Mouse (Mus musculus) limb, embryonic 14.5 days (tissue): ENCODE measurements around the gene Ucp3. TPM values are rescaled to one million over a fixed set of nuclear protein-coding genes. Genes with fewer than 3 reads are reported as not detected.

Source experiments
- ATAC-seq: fragments of 200-750 bp; cut with Nextera tagmentation; 2 replicates; pipeline ENCODE4 v1.8.0; 2017; ENCODE audit warnings: low read depth, moderate number of reproducible peaks, moderate TSS enrichment; ENCODE audit not compliant: low FRiP score
- DNase-seq: peaks from one replicate; pipeline ENCODE4 v3.0.0-alpha.2; 2015; ENCODE audit warnings: low spot score
- H3K27ac ChIP-seq: fragments of 300-500 bp; sonication (generic); replicated peaks from 2 replicates; pipeline ENCODE4 v1.5.1; 2014; ENCODE audit warnings: low read depth, mild to moderate bottlenecking, low read length, moderate library complexity, mixed read lengths
- H3K27me3 ChIP-seq: fragments of 300-500 bp; sonication (generic); 2 replicates; pipeline ENCODE4 v1.6.1; 2014; ENCODE audit warnings: low read length, mixed read lengths; ENCODE audit not compliant: control insufficient read depth, insufficient read depth
- H3K36me3 ChIP-seq: fragments of 300-500 bp; sonication (generic); 2 replicates; pipeline ENCODE4 v1.6.1; 2014; ENCODE audit warnings: mild to moderate bottlenecking, low read length, moderate library complexity, mixed read lengths; ENCODE audit not compliant: control insufficient read depth, insufficient read depth
- H3K4me1 ChIP-seq: fragments of 300-500 bp; sonication (generic); 2 replicates; pipeline ENCODE4 v1.6.1; 2014; ENCODE audit warnings: antibody characterized with exemption, low read length, mixed read lengths; ENCODE audit not compliant: control insufficient read depth, insufficient read depth
- H3K4me2 ChIP-seq: fragments of 300-500 bp; sonication (generic); replicated peaks from 2 replicates; pipeline ENCODE4 v1.6.1; 2014; ENCODE audit warnings: low read depth, mild to moderate bottlenecking, low read length, moderate library complexity; ENCODE audit not compliant: severe bottlenecking
- H3K4me3 ChIP-seq: fragments of 300-500 bp; sonication (generic); replicated peaks from 2 replicates; pipeline ENCODE4 v1.5.1; 2014; ENCODE audit warnings: low read length
- H3K9ac ChIP-seq: fragments of 300-500 bp; sonication (generic); 2 replicates; pipeline ENCODE4 v1.6.1; 2014; ENCODE audit warnings: mild to moderate bottlenecking, low read depth, low read length, moderate library complexity; ENCODE audit not compliant: severe bottlenecking
- H3K9me3 ChIP-seq: fragments of 300-500 bp; sonication (generic); 2 replicates; pipeline ENCODE4 v1.6.1; 2016; ENCODE audit warnings: low read length; ENCODE audit not compliant: control insufficient read depth
- POLR2A ChIP-seq: fragments of 200-500 bp; IDR thresholded peaks from 2 replicates; pipeline ENCODE4 v1.8.0; 2012; ENCODE audit warnings: inconsistent platforms, mild to moderate bottlenecking, moderate library complexity, borderline replicate concordance; ENCODE audit not compliant: insufficient read depth, insufficient read length; ENCODE audit errors: extremely low read depth
- WGBS: fragments of 180-500 bp; shearing (Covaris S2); extraction: QIAGEN DNeasy Blood & Tissue Kit; methylation state at CpG from one replicate; pipeline ENCODE4 v1.1.7; 2014; 5-methylcytosine and 5-hydroxymethylcytosine counted together
- polyA plus RNA-seq, 2 experiments: library from polyadenylated mRNA; depleted of rRNA in 1 of 2; stranded (reverse) in 1 of 2; unstranded in 1 of 2; fragments of >200 nt; fragmentation: Nextera tagmentation in 1 of 2; extraction: Ambion mirVana in 1 of 2; gene quantifications; 2 replicates each; pipeline versions ENCODE4 v1.2.1 to v1.2.3; 2012 to 2014

The Ucp3 gene
- polyA plus RNA-seq, 2 experiments: 0.07 to 0.10 TPM

DNA sequence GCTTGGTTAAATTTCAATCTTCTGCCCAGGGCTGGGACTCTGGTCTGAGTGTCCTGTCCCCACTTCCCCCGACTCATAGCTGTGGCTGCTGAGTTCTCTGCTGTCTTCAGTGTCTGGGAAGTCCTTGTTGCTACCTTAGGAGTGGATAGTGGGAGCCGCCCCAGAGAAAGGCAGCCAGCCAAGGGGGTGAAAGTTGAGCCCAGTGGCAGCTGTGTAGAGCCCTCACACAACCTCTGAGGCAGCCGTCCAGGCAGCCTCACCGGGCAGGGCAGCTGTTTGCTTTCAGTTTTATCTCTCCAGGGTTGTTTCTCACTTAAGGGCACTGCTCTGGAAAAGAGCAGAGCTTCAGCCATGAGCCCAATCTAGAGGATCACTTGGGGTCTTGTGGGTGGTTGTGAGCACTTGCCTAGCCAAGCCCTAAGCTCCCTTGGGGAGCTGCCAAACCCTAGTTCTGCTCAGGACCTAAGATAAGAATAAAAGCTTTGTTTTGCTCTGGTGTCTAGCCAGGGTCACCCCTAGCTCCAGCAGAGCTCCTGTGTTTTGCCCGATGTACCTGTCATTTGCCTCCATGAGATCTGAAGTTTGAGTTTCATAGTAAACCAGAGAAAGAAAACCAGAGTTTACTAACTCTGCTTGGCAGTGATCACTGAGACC, 7.0 kb upstream of the Ucp3 start:
- ATAC-seq: peak; percentile 85

DNA sequence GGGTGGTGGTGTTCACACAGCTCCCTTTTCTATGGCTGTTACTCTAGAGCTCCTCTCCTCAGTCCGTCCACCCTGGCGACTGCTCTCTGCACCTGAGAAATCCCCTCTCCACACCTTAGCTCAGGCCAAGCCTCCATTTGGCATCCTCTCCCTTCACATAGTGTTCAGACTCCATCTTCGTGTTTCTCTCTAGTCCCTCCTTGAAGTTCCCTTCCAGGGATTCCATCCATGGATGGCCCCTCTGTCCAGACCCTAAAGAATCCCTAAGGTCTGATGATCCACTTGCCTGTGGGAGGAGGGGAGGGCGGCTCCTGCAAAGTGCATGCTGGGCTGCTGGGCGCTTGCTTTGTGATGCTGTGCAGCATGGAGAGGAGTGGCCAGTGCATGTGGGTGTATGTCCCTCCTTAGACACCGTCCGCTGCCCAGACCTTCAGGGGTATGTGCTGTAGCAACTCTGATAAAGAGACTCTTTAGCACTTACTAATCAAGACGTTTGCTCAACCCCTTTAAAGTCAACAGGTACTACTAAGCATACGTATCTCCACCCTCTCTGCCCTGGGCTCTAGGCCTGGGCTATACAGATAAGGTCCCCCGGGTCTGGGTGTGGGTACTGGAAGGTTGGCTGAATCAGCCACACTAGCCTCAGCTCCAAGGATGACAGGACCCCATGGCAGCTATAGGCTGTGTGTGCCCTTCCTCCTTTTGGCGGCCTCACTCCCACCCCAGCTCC, 5.8 kb upstream of the Ucp3 start:
- Histone ChIP-seq H3K36me3 (peaks cover 32% of the 10 kb centered on the region), H3K4me2 (no peak overlapping the region), H3K9ac (no peak overlapping the region), H3K4me1 (no peaks in the 10 kb centered on the region), H3K27me3 (no peaks in the 10 kb centered on the region), H3K4me3 (no peak overlapping the region), H3K27ac (no peak overlapping the region), H3K9me3 (no peaks in the 10 kb centered on the region)
- no peak for TF ChIP-seq POLR2A
- DNase-seq (no peak), ATAC-seq (no peak)
- 91% methylated on average over 11 of the region's 11 CpGs for WGBS

More for the DNA sequence above, 7.0 kb upstream of the Ucp3 start:
- H3K4me1 ChIP-seq: no peaks in the 10 kb centered on the region
- DNase-seq: peak; percentile 63
- TF ChIP-seq POLR2A: no peak
- H3K9me3 ChIP-seq: no peaks in the 10 kb centered on the region
- H3K4me2 ChIP-seq: no peak overlapping the region
- no peak overlapping the region for H3K9ac ChIP-seq
- 0 out of 2 replicates have a peak overlapping the region, but pooled peaks have one; percentile 20 for H3K27ac ChIP-seq
- no peaks in the 10 kb centered on the region for H3K27me3 ChIP-seq
- 52% methylated on average over 5 of the region's 5 CpGs for WGBS
- H3K4me3 ChIP-seq: no peak overlapping the region
- H3K36me3 ChIP-seq: peaks cover 38% of the 10 kb centered on the region

DNA sequence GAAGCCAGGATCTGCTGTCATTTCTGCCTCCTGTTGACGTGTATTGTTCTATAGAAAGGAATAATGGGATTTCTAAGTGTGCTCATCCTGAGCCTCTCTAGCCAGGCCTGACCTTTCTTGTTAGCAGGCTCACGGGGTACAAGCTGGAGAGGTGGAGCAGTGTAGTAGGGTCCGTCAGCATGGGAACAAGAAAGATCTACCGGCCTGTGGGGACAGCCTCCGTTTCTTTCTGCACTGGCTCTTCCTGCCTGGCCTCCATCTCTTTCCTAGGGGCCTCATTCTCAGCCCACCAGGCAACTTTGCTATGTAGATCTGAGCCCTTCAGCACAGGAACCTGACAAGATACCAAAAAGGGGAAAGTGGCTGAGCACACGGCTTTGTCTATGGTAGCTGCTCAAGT, 4.0 kb upstream of the Ucp3 start:
- peaks cover 18% of the 10 kb centered on the region for H3K36me3 ChIP-seq
- no peak for DNase-seq
- WGBS: 86% methylated on average over 6 of the region's 6 CpGs

DNA sequence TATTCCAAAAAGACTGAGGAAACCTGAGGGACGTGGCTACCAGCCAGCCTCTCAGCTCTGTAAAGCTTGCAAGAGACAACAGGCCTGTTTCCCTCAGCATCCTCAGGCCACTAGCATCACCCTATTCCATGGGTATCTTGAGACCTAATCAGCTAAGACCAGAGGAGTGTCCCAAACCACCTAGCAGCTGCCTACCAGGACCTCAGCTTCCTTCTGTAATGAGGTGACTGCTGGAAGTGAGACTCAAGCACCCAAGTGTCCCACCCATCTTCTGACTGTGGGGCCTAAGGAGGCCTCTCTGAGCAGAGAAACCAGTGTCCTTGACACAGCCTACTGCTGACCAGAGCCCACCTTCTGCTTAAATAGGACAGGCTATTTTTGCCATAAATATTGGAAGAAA, 3.3 kb upstream of the Ucp3 start:
- no peak for TF ChIP-seq POLR2A

More for the DNA sequence above, 4.0 kb upstream of the Ucp3 start:
- Histone ChIP-seq H3K9me3 (no peaks in the 10 kb centered on the region), H3K9ac (no peak overlapping the region), H3K4me1 (no peaks in the 10 kb centered on the region), H3K4me3 (no peak overlapping the region), H3K4me2 (no peak overlapping the region), H3K27ac (no peak overlapping the region), H3K27me3 (no peaks in the 10 kb centered on the region)
- TF ChIP-seq POLR2A: no peak
- ATAC-seq: no peak

DNA sequence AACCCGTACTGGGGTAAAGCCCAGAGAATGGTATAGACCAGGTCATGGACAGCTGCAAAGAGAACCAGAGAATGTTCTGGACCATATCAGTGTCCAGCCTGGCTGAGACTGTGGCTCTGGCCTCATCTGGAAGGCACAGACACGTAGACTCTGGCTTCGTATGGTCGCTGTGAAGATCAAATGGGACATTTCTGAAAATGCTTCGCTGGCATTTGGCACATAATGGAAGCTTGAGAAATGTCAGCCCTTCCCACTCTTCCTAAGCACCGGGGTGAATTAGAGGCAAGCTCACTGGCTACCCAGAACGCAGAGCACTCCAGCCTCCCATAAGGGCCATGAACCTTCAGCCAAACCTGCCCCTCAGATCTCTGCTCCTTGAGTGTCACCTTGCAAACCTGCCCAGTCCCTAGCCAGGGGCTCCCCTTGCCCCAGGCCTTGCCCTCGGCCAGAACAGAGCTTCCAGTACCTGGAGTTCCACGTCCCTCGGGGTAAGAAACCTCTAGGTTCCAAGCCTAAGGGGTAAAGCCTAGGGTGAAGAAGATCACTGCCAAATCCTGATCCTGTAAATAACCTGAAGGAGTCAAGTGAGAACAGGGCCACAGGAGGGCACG, 1.9 kb upstream of the Ucp3 start:
- no peak for ATAC-seq

More for the DNA sequence above, 3.3 kb upstream of the Ucp3 start:
- H3K27ac ChIP-seq: no peak overlapping the region
- H3K4me3 ChIP-seq: no peak overlapping the region
- H3K27me3 ChIP-seq: no peaks in the 10 kb centered on the region
- no peaks in the 10 kb centered on the region for H3K4me1 ChIP-seq
- DNase-seq: no peak
- H3K4me2 ChIP-seq: no peak overlapping the region
- H3K9ac ChIP-seq: no peak overlapping the region
- ATAC-seq: no peak
- 88% methylated on average over 1 of the region's 1 CpGs for WGBS
- no peaks in the 10 kb centered on the region for H3K9me3 ChIP-seq
- peaks cover 17% of the 10 kb centered on the region for H3K36me3 ChIP-seq

More for the DNA sequence above, 1.9 kb upstream of the Ucp3 start:
- TF ChIP-seq POLR2A: no peak
- H3K4me3 ChIP-seq: no peak overlapping the region
- no peak for DNase-seq
- H3K27me3 ChIP-seq: no peaks in the 10 kb centered on the region
- H3K4me2 ChIP-seq: no peak overlapping the region
- no peak overlapping the region for H3K9ac ChIP-seq
- no peaks in the 10 kb centered on the region for H3K9me3 ChIP-seq
- H3K4me1 ChIP-seq: no peaks in the 10 kb centered on the region
- peaks cover 17% of the 10 kb centered on the region for H3K36me3 ChIP-seq
- no peak overlapping the region for H3K27ac ChIP-seq
- WGBS: 93% methylated on average over 11 of the region's 11 CpGs
